Mouse (Mus musculus) left cerebral cortex, postnatal 4 days (tissue): Measurements from ENCODE around the gene Ly6f. TPM values are rescaled to one million over a fixed set of nuclear protein-coding genes. Genes with fewer than 3 reads are reported as not detected.

Source experiments
- DNase-seq: peaks from one replicate; pipeline ENCODE4 v3.0.0-alpha.2; 2022
- intact Hi-C: fragments of 180-260 bp; cut with DNase I; formaldehyde crosslinking; loops from one replicate; pipeline ENCODE4 v1.15.1; 2025
- total RNA-seq, 2 experiments: library from RNA; stranded (reverse); gene quantifications; 2 replicates each; pipeline ENCODE4 v1.2.3; 2021

Ly6f gene
- total RNA-seq, 2 experiments from 2014 or later, result not detected

GRCm38 (mm10) chr15:75314421-75314820 is 46.2 kb downstream of the Ly6f start:
- intact Hi-C loops, result no loop called here
- no peak for DNase-seq

GRCm38 (mm10) chr15:75317255-75317654 is 49.0 kb downstream of the Ly6f start:
- DNase-seq, result no peak
- intact Hi-C loops, result no loop called here

- no peak for DNase-seq
- intact Hi-C loops, result no loop called here
Measured at GRCm38 (mm10) chr15:75318584-75318983, 50.4 kb downstream of the Ly6f start.

- intact Hi-C loops, result no loop called here
- DNase-seq, result no peak
Measured at GRCm38 (mm10) chr15:75320104-75320503, 51.9 kb downstream of the Ly6f start.

Other genes with a start within 250 kb of the Ly6f start
- 1 to 10 TPM; 6.0 to 8.1 TPM for gene Ly6c1, start 219.6 kb upstream of the Ly6f start, total RNA-seq
- under 1 TPM in 1 of 2 experiments, not detected in 1; 0.42 TPM for gene Ly6c2, start 156.5 kb upstream of the Ly6f start, total RNA-seq
- not detected for gene Ly6g, start 113.2 kb upstream of the Ly6f start, total RNA-seq
- gene BC025446, start 52.0 kb upstream of the Ly6f start, total RNA-seq, result not detected